Mouse (Mus musculus) small intestine, adult 2 months (tissue): ENCODE data around the gene Tex29. TPM values are rescaled to one million over a fixed set of nuclear protein-coding genes. Genes with fewer than 3 reads are reported as not detected.

Experiments
- H3K27ac ChIP-seq: fragments of 200-500 bp; 2 replicates; pipeline ENCODE4 v1.5.1; 2012; ENCODE audit warnings: low read depth, low read length, control low read depth, inconsistent platforms; ENCODE audit not compliant: insufficient read depth
- H3K27me3 ChIP-seq: fragments of 200-500 bp; 2 replicates; pipeline ENCODE4 v1.6.1; 2012; ENCODE audit warnings: mild to moderate bottlenecking, moderate library complexity, low read length, inconsistent platforms; ENCODE audit not compliant: control insufficient read depth, insufficient read depth
- H3K36me3 ChIP-seq: fragments of 200-500 bp; 2 replicates; pipeline ENCODE4 v1.6.1; 2012; ENCODE audit warnings: mild to moderate bottlenecking, low read length, control low read depth, inconsistent platforms; ENCODE audit not compliant: control insufficient read depth, insufficient read depth
- H3K4me1 ChIP-seq: fragments of 200-500 bp; 2 replicates; pipeline ENCODE4 v1.6.1; 2012; ENCODE audit warnings: low read length, inconsistent platforms, mixed read lengths; ENCODE audit not compliant: control insufficient read depth, insufficient read depth, insufficient read length
- H3K4me3 ChIP-seq: fragments of 200-500 bp; 2 replicates; pipeline ENCODE4 v1.5.1; 2012; ENCODE audit warnings: low read depth, mild to moderate bottlenecking, control low read depth, inconsistent platforms, low read length, moderate library complexity
- CTCF ChIP-seq: fragments of 200-500 bp; IDR thresholded peaks from 2 replicates; pipeline ENCODE4 v1.5.1; 2012; ENCODE audit warnings: low read depth, mild to moderate bottlenecking, control low read depth, inconsistent platforms, low read length, moderate library complexity, mixed read lengths; ENCODE audit not compliant: insufficient replicate concordance, insufficient read length; ENCODE audit errors: extremely low read depth
- POLR2A ChIP-seq: fragments of 200-500 bp; IDR thresholded peaks from 2 replicates; pipeline ENCODE4 v1.6.1; 2012; ENCODE audit warnings: low read depth, mild to moderate bottlenecking, control low read depth, inconsistent platforms, low read length, moderate library complexity
- WGBS: fragments of 180-500 bp; shearing (Covaris S2); methylation state at CpG from one replicate; pipeline ENCODE4 v1.1.7; 2018; 5-methylcytosine and 5-hydroxymethylcytosine counted together
- polyA plus RNA-seq: library from polyadenylated mRNA; depleted of rRNA; stranded (reverse); fragments of >200 nt; gene quantifications from 2 replicates; pipeline ENCODE4 v1.2.3, GENCODE M21; 2012; rRNA removed

Gene Tex29
- polyA plus RNA-seq, 1 experiment, result not detected

DNA sequence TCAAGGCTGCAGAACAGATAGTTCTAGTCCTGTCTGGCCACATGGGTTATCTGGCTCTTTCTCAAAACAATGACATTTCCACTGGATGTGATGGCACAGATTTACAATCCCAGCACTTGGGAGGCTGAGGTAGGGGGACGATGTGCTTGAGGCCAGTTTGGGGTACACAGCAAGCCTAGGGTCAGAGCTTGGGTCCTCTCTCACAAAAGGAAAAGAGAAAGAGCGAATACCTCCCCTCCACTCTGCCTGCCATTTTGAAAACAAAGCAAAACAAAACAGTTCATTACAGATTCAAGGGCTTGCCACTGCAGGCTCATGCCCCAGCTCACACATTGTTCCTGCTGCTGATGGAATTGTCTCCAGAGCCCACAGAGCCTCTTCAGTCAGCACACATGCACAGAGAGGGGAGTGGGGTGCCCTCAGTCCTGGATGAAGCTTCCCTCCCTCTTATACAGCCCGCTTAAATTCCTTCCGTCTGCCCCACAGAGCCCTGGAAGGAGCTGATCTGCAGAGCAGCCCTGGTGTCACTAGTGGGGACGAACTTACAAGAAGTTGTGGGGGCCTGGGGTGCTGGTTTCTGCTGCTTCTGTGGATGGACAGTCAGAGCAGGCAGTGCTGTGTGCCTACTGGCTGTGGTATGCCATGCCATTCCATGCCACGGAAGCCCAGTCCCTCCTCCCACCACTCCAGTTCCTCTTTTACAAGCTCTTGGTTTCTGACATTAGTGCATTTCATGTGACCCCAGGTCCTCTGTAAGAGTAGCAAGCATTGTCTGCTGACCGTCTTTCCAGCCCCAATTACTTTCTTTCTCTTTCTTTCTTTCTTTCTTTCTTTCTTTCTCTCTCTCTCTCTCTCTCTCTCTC lies 49.1 kb downstream of the Tex29 start:
- Histone ChIP-seq H3K27ac (no peak overlapping the region), H3K27me3 (no peaks in the 10 kb centered on the region), H3K4me1 (no peaks in the 10 kb centered on the region), H3K4me3 (no peak overlapping the region), H3K36me3 (no peaks in the 10 kb centered on the region)
- TF ChIP-seq POLR2A (no peak), CTCF (no peak)
- WGBS, result 61% methylated on average over 7 of the region's 7 CpGs

DNA sequence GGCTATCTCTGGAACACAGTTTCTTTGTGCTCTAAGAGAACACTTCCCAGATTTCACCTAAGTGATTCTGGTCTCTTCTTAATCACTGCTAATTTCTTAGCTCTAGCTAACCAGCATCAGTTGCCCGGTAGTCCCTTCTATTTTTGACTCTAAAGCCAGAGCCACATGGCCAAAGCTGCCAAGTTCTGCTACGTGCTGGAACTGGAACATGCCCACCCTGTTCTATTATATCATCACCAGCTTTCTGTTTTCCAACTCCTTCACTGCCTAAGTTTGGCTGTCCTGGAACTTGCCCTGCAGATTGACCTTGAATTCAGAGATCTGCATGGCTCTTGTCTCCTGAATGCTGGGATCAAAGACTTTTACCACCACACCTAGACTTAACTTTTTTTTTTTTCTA lies 52.5 kb downstream of the Tex29 start:
- Histone ChIP-seq H3K27me3 (no peaks in the 10 kb centered on the region), H3K4me1 (no peaks in the 10 kb centered on the region), H3K27ac (no peak overlapping the region), H3K36me3 (no peaks in the 10 kb centered on the region), H3K4me3 (no peak overlapping the region)
- WGBS, result 83% methylated on average over 2 of the region's 2 CpGs
- no peak for TF ChIP-seq POLR2A
- no peak for TF ChIP-seq CTCF

DNA sequence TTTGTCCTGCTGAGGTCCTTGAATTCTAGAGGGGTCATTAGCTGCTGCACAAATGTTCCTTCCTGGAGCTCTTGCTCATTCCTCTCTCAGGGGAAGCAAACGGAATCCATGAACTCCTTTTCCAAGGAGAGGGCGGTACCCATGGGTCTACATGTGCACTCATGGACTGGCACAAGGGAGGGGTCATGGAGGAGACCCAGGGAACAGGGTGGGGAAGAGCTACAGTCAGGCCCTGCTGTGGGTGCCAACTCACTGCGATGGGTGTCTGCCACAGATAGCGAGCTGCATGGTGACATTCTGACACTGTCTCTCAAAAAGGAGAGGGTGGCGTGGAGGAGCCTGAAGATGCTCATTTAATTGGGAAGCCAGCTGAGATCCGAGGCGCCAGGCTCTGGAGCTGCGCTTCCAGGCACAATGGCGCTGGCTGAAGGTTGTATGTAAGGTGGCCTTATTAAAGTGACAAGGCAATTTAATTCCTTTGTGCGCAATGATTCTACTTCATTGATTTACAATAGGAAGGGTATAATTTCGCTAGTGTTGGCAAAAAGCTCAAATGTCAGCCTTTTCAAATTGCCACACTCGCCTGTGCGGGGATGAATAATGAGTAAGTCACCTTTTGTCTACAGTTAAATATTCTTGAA lies 55.9 kb downstream of the Tex29 start:
- Histone ChIP-seq H3K36me3 (no peaks in the 10 kb centered on the region), H3K27ac (no peak overlapping the region), H3K4me3 (no peak overlapping the region), H3K4me1 (no peaks in the 10 kb centered on the region), H3K27me3 (no peaks in the 10 kb centered on the region)
- TF ChIP-seq POLR2A (no peak), CTCF (no peak)
- 86% methylated on average over 13 of the region's 13 CpGs for WGBS

DNA sequence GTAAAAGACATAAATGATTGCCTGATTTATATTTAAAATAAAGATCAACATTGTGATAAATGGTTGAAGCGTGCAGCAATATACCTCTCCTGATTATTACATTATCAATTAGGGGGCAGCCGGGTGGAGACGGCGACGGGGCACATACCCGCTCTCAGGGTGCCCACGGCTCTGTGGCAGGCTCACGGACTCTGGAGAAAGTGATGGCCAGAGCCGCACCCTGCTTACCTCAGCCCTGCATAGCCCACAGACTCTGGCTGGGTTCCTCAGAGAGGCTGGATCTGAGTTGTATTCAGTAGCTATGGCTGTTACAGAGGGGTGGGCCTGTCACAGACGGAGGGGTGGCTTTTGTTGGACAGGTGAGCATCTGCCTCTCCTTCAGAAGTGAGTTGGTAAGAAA lies 56.4 kb downstream of the Tex29 start:
- no peak for TF ChIP-seq POLR2A
- TF ChIP-seq CTCF, result no peak
- H3K27me3 ChIP-seq, result no peaks in the 10 kb centered on the region
- H3K36me3 ChIP-seq, result no peaks in the 10 kb centered on the region
- 72% methylated on average over 10 of the region's 10 CpGs for WGBS
- no peaks in the 10 kb centered on the region for H3K4me1 ChIP-seq
- H3K27ac ChIP-seq, result no peak overlapping the region
- H3K4me3 ChIP-seq, result no peak overlapping the region

DNA sequence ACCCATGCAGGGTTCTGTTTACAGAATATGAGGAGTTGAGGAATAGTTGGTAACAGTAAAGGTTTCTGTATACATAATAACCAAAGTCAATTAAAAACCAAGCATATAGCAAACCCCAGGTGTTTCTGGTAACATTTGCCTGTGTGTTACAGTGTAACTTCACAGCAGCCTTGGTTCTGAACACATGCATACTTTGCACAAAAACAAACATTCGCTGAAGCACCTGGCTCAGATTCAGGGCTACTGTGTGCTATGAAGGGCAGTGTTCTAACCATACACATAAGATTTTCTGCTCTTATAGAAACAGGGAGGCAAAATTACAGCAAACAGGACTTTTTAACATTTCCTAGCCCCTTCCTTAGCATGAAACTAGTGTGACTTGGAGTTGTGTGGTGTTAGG lies 58.5 kb downstream of the Tex29 start:
- WGBS, result 33% methylated on average over 1 of the region's 1 CpGs

More for the DNA sequence above, 58.5 kb downstream of the Tex29 start:
- no peaks in the 10 kb centered on the region for H3K36me3 ChIP-seq
- H3K4me1 ChIP-seq, result no peaks in the 10 kb centered on the region
- no peak for TF ChIP-seq POLR2A
- no peak for TF ChIP-seq CTCF
- H3K4me3 ChIP-seq, result no peak overlapping the region
- H3K27me3 ChIP-seq, result no peaks in the 10 kb centered on the region
- no peak overlapping the region for H3K27ac ChIP-seq

Other genes with a start within 250 kb of the Tex29 start
- 27.3 and 40.4 TPM in 2 replicates for gene Ankrd10, start 204.7 kb upstream of the Tex29 start, polyA plus RNA-seq
- not detected in 2 replicates for gene 1700016D06Rik, start 139.4 kb upstream of the Tex29 start, polyA plus RNA-seq
- gene Arhgef7, start 112.8 kb upstream of the Tex29 start, polyA plus RNA-seq, result 14.8 and 27.4 TPM in 2 replicates